Mouse (Mus musculus): ENCODE measurements around the gene Olfr924. TPM values are rescaled to one million over a fixed set of nuclear protein-coding genes. Genes with fewer than 3 reads are reported as not detected.

Olfr924 gene
- total RNA-seq (2014; rRNA removed), result not detected in 2 replicates
- polyA plus RNA-seq (2015; fragmentation: Nextera tagmentation; extraction: Ambion mirVana), result not detected in 2 replicates

GRCm38 (mm10) chr9:38844149-38844548, at the start of gene Olfr924:
Olfr924 (plus strand) TSS chr9:38844449.
- ATAC-seq (ENCODE audit: low FRiP score) (no peak), DNase-seq (ENCODE audit: low spot score) (no peak)
- H3K27me3 ChIP-seq (ENCODE audit: insufficient read depth, low read length), result no peaks in the 10 kb centered on the region
- H3K4me1 ChIP-seq (ENCODE audit: insufficient read depth, low read length), result no peaks in the 10 kb centered on the region
- H3K27ac ChIP-seq (ENCODE audit: low read depth, low read length), result no peak within 1 kb of the TSS
- WGBS, result 91% methylated on average over 1 of the region's 1 CpGs
- H3K9ac ChIP-seq (replicated peaks; ENCODE audit: low read length, poor library complexity, severe bottlenecking), result no peak within 1 kb of the TSS
- H3K36me3 ChIP-seq (ENCODE audit: insufficient read depth, low read length), result no peaks in the 10 kb centered on the region
- TF ChIP-seq CTCF (IDR thresholded peaks at IDR 0.05), result no peak
- no peak within 1 kb of the TSS for H3K4me3 ChIP-seq (ENCODE audit: low read depth, low read length)
- no peaks in the 10 kb centered on the region for H3K9me3 ChIP-seq (ENCODE audit: low read length)
- no peak within 1 kb of the TSS for H3K4me2 ChIP-seq (ENCODE audit: low read depth, low read length, poor library complexity, severe bottlenecking)

- no peaks in the 10 kb centered on the region for H3K9me3 ChIP-seq (ENCODE audit: low read length)
- no peaks in the 10 kb centered on the region for H3K36me3 ChIP-seq (ENCODE audit: insufficient read depth, low read length)
- TF ChIP-seq CTCF (IDR thresholded peaks at IDR 0.05), result peak; percentile 65
- ATAC-seq (ENCODE audit: low FRiP score) (peak; percentile 47; the same call in 1 of the 2 replicates), DNase-seq (ENCODE audit: low spot score) (peak; percentile 77)
- no peak overlapping the region for H3K9ac ChIP-seq (replicated peaks; ENCODE audit: low read length, poor library complexity, severe bottlenecking)
- no peaks in the 10 kb centered on the region for H3K27me3 ChIP-seq (ENCODE audit: insufficient read depth, low read length)
- H3K4me2 ChIP-seq (ENCODE audit: low read depth, low read length, poor library complexity, severe bottlenecking), result no peak overlapping the region
- no peaks in the 10 kb centered on the region for H3K4me1 ChIP-seq (ENCODE audit: insufficient read depth, low read length)
- no peak overlapping the region for H3K27ac ChIP-seq (ENCODE audit: low read depth, low read length)
- H3K4me3 ChIP-seq (ENCODE audit: low read depth, low read length), result no peak overlapping the region
Measured at GRCm38 (mm10) chr9:38805696-38806095, 38.6 kb upstream of the Olfr924 start.

GRCm38 (mm10) chr9:38814314-38814713, 29.9 kb upstream of the Olfr924 start, which contains the start of gene Olfr922:
Olfr922 (plus strand) TSS chr9:38814614.
- no peak for ATAC-seq (ENCODE audit: low FRiP score)
- Histone ChIP-seq H3K4me1 (ENCODE audit: insufficient read depth, low read length) (no peaks in the 10 kb centered on the region), H3K27me3 (ENCODE audit: insufficient read depth, low read length) (no peaks in the 10 kb centered on the region), H3K4me2 (ENCODE audit: low read depth, low read length, poor library complexity, severe bottlenecking) (no peak within 1 kb of the TSS), H3K4me3 (ENCODE audit: low read depth, low read length) (no peak within 1 kb of the TSS), H3K9ac (replicated peaks; ENCODE audit: low read length, poor library complexity, severe bottlenecking) (no peak within 1 kb of the TSS), H3K27ac (ENCODE audit: low read depth, low read length) (no peak within 1 kb of the TSS), H3K9me3 (ENCODE audit: low read length) (no peaks in the 10 kb centered on the region), H3K36me3 (ENCODE audit: insufficient read depth, low read length) (no peaks in the 10 kb centered on the region)
- no peak for DNase-seq (ENCODE audit: low spot score)
- TF ChIP-seq CTCF (IDR thresholded peaks at IDR 0.05), result no peak
- WGBS, result 66% methylated on average over 2 of the region's 2 CpGs

GRCm38 (mm10) chr9:38815458-38815986, 28.7 kb upstream of the Olfr924 start:
- H3K4me3 ChIP-seq (ENCODE audit: low read depth, low read length), result no peak overlapping the region
- H3K9me3 ChIP-seq (ENCODE audit: low read length), result no peaks in the 10 kb centered on the region
- no peak overlapping the region for H3K9ac ChIP-seq (replicated peaks; ENCODE audit: low read length, poor library complexity, severe bottlenecking)
- 94% methylated on average over 1 of the region's 1 CpGs for WGBS
- H3K4me1 ChIP-seq (ENCODE audit: insufficient read depth, low read length), result no peaks in the 10 kb centered on the region
- ATAC-seq (ENCODE audit: low FRiP score) (no peak), DNase-seq (ENCODE audit: low spot score) (no peak)
- no peak for TF ChIP-seq CTCF (IDR thresholded peaks at IDR 0.05)
- H3K36me3 ChIP-seq (ENCODE audit: insufficient read depth, low read length), result no peaks in the 10 kb centered on the region
- H3K27me3 ChIP-seq (ENCODE audit: insufficient read depth, low read length), result no peaks in the 10 kb centered on the region
- no peak overlapping the region for H3K27ac ChIP-seq (ENCODE audit: low read depth, low read length)
- H3K4me2 ChIP-seq (ENCODE audit: low read depth, low read length, poor library complexity, severe bottlenecking), result no peak overlapping the region

- H3K4me2 ChIP-seq (ENCODE audit: low read depth, low read length, poor library complexity, severe bottlenecking), result no peak within 1 kb of the TSS
- no peak for DNase-seq (ENCODE audit: low spot score)
- WGBS, result 97% methylated on average over 1 of the region's 1 CpGs
- no peaks in the 10 kb centered on the region for H3K27me3 ChIP-seq (ENCODE audit: insufficient read depth, low read length)
- H3K36me3 ChIP-seq (ENCODE audit: insufficient read depth, low read length), result no peaks in the 10 kb centered on the region
- no peaks in the 10 kb centered on the region for H3K9me3 ChIP-seq (ENCODE audit: low read length)
- TF ChIP-seq CTCF (IDR thresholded peaks at IDR 0.05), result no peak
- ATAC-seq (ENCODE audit: low FRiP score), result no peak
- no peaks in the 10 kb centered on the region for H3K4me1 ChIP-seq (ENCODE audit: insufficient read depth, low read length)
- H3K4me3 ChIP-seq (ENCODE audit: low read depth, low read length), result no peak within 1 kb of the TSS
- H3K27ac ChIP-seq (ENCODE audit: low read depth, low read length), result no peak within 1 kb of the TSS
- H3K9ac ChIP-seq (replicated peaks; ENCODE audit: low read length, poor library complexity, severe bottlenecking), result no peak within 1 kb of the TSS
Measured at GRCm38 (mm10) chr9:38826245-38826644, 18.0 kb upstream of the Olfr924 start, which contains the start of gene Olfr923. Olfr923 (plus strand) TSS chr9:38826545.

GRCm38 (mm10) chr9:38833027-38833426, 11.2 kb upstream of the Olfr924 start:
- Histone ChIP-seq H3K4me1 (ENCODE audit: insufficient read depth, low read length) (no peaks in the 10 kb centered on the region), H3K36me3 (ENCODE audit: insufficient read depth, low read length) (no peaks in the 10 kb centered on the region), H3K9me3 (ENCODE audit: low read length) (no peaks in the 10 kb centered on the region), H3K27ac (ENCODE audit: low read depth, low read length) (no peak overlapping the region), H3K27me3 (ENCODE audit: insufficient read depth, low read length) (no peaks in the 10 kb centered on the region), H3K9ac (replicated peaks; ENCODE audit: low read length, poor library complexity, severe bottlenecking) (no peak overlapping the region), H3K4me2 (ENCODE audit: low read depth, low read length, poor library complexity, severe bottlenecking) (no peak overlapping the region), H3K4me3 (ENCODE audit: low read depth, low read length) (no peak overlapping the region)
- ATAC-seq (ENCODE audit: low FRiP score) (no peak), DNase-seq (ENCODE audit: low spot score) (no peak)
- TF ChIP-seq CTCF (IDR thresholded peaks at IDR 0.05), result no peak
- WGBS, result 70% methylated on average over 2 of the region's 2 CpGs
